Mouse (Mus musculus): ENCODE data around the gene Hdac9.
A peak's percentile ranks its signal among the peaks of the same experiment; 100 is the strongest.

Hdac9 gene

DNA sequence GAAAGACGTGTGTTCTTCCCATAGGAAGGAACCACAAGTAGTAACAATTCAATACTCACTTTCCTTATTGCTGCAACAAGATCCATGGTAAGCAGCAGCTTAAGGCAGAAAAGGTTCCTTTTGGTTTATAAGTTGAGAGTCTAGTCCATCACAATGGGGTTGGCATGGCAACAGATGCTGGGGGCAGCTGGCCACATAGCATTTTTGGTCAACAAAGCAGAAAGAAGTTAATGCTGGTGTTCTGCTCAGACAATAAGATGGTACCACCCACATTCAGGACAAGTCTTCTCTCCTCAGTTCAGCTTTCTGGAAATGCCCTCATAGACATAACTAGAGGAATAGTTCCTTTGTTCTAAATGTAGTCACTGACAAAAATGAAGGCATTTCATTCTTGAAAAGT, at the start of gene Hdac9:
Gene Hdac9 (minus strand): TSS at position 101 of the 400 bp plus-strand sequence.
- no peak for DNase-seq (ENCODE audit: low spot score)

DNA sequence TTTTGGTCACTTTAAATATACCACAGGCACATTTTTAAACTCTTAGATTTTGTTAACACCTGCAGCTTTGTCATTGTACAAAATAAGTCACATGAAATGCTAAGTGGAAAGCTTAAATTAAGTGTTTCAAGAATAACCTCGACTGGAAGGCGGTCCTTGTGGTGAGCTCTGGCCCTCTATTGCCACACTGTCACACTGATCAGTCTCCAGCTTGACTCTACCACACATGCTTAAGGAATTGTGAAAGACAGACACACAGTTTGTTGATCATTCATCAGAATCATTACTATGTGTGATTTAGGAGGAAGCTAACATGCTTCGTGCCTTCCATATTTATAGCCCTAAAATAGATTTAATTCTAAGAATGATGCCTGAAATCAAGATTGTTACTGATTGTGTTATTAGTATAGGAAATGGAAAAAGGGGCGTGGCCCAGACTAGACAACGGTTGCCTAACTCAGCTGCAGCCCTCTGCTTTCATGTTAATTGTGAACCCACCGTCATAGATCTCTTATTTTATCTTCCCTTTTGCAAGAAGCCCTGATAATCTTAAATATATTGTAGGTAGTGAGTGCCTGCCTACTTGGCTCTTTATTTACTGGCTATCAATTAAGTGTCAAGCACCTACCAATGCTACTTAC, 32.3 kb upstream of the Hdac9 start:
- DNase-seq (ENCODE audit: low spot score): no peak

DNA sequence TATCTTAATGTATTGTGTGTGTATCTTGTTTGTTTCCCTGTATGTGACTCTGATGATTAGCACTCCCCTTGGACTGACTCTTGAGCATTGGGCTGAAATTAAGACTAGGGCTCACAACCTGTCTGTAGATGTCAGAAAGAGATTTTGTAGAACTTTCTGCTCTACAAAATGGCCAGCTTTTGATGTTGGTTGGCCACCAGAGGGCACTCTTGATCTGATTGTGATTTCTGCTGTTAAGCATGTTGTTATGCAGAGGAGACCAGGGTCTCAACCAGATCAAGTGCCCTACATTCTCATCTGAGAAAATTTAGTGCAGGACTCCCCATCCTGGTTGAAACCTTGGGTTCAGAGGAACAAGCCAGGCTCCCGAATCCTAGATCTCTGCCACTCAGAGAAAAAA, 21.0 kb upstream of the Hdac9 start:
- DNase-seq (ENCODE audit: low spot score): no peak

DNA sequence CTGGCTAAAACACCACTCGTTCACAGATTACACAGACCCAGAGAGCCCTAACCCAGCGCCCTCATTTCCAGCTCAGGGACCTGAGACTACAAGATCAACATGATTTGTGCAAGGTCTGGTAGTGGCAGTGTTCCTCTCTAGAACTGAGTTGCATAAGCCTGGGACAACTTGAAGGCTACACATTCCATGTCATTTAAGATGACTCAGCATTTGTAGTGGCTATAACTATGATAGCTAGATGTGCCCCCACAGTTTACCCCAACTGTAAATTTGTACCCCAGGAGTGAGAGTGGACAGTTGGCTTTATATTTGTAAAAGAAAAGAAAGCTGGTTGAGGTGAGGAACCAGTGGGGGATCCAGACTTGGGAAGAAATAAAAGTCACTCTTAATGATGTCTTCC, 8.9 kb downstream of the Hdac9 start:
- no peak for DNase-seq (ENCODE audit: low spot score)

DNA sequence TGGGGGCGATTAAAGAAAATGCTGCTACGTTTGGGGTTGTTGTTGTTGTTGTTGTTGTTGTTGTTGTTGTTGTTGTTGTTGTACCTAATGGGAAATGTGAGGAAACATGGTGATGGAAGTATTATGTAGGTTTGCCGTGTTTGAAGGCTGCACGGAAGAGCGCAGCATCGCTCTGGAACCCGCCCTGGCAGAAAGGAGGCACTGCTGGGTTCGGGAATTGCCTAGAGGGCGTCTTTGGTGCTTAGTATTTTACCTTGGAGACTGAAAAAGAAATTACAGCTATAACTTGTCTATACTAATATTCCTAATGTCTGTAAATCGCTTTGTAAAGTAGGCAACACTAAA, 9.4 kb downstream of the Hdac9 start:
- no peak for DNase-seq (ENCODE audit: low spot score)

DNA sequence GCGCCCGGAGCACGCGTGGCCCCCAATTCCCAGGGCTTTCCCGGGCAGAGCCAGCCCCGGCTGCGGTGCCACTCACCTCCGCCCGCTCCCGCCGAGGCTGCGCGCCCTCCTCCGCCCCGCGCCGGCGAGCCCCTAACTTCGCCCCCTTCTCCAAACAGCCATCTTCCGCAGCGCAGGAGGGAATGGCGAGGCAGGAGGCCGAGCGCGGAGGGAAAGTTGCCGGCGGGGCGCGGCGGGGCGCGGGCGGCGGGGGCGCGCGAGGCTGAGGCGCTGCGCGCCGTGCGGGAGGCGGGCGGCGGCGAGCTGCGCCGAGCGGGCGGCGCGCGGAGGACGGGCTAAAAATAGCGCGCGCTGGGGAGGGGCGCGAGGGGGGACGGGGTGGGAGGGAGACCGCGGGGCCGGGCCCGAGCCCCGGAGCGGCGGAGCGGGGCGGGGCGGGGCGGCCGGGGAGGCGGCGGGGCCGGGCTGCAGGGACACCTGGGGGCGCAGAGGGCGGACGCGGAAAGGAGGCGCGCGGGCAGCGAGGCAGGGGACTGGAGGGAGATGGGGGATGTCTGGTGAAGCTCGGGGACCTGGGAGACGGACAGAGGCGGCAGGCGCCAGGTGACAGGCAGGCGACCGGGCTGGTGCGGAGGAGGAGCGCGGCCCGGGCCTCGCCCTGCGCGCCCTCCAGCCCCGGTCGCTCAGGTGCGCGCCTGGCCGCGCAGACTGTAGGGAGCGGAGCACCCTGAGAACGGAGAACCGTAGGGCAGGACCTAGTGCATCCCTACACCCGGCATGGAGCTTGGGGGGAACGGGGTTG, 10.0 kb downstream of the Hdac9 start:
- DNase-seq (ENCODE audit: low spot score): peak; percentile 18

DNA sequence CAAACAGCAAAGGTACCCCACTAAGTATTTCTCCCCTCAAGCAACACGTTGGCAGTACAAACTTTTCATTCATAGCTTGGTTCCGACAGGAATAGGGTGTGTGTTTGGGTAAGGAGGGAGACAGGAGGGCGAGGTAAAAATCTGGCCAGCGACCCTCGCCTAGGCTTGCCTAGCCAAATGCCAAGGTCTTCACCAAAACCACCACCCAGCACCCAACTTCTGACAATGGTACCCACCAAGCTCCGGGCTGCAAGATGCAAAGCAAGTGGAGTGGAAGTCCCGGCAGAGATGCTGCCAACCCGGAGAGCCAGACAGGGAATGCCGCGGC, 10.6 kb downstream of the Hdac9 start:
- no peak for DNase-seq (ENCODE audit: low spot score)

DNA sequence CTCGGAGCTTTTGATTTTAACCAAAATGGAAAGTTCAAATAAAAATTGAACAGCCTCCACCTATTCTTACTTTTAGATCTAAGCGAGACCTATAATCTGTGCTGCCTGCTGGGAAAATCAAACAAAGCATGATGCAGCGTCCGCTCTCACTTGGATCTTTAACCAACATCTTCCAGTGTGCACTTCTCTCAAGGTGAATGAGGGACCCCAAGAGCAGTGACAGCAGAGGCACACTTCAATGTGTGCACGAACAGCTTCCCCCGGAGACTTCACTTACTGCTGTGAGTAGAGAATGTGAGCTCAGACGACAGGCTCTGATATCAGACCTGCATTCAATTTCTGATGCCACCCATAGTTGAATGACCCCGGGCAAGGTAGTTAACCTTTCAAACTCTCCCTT, 16.7 kb downstream of the Hdac9 start:
- DNase-seq (ENCODE audit: low spot score): no peak

DNA sequence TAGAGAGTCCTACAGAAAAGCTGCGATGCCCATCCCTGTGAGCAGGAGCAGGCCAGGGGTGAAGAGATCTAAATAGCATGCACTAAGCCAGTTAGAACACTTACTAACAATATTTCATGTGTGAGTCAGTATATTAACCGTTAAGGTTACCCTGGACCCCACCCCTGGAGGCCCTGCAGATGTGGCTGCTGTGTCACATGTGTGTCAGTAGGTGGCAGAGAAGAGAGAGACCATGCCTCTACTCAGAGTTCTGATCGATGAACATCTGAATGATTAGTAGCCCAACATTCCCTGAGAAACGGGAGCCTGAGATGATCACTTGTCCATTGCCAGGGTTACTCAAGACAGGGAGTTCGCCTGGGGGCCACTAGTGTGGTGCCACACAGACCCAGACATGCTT, 22.0 kb downstream of the Hdac9 start:
- DNase-seq (ENCODE audit: low spot score): no peak

DNA sequence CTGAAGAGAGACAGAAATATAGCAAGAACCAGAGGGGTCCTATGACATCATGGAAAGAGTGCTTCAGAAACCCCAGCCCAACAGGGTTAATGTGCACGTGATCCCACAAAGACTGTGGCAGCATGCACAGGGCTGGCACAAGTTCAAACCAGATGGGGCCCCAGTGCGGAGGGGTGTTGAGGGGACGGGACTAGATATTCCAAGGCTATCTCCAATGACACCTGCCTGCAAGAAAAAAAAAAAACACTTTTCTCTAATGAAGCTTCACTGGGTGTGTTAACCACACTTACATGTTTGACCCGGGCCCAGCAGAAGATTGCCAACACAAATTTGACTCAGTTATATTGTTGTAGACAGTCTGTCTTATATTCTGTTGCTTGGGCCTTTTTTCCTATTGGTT, 28.2 kb downstream of the Hdac9 start:
- DNase-seq (ENCODE audit: low spot score): no peak

DNA sequence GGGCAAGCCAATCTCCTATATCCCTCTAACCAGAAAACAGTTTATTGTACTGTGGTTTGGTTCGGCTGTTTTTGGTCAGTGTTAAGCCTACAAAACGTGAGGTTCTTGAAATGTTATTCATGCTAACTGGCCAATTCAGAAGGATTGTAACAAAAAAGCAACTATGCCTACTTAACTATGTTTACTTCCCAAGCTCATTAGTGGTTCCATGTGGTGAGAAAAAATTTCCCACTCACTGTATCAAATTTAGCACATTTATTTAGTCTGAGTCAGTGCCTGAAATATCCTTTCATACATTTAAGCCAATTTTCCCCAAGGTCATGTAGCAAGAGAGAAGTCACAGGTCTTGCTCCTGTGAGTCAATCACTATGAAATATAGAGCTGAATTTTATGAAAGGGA, 42.0 kb downstream of the Hdac9 start:
- DNase-seq (ENCODE audit: low spot score): no peak

DNA sequence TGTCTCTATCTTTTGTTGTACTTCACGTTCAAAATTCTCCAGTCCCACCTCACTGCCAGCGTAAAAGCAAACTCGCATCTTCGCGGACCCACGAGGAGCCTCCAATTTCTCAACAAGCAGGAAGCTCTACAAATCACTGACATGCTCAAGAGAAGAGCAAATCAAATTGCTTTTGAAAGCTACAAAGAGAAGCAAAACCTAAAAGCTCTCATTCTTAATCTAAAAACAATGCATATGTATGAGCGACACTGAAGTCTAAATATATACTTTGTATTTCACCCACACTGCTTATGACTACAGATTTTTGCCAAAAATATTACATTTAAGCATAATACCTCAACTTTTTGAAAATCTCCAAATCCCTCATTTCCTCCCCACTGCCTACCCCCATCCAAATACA, 45.9 kb downstream of the Hdac9 start:
- no peak for DNase-seq (ENCODE audit: low spot score)

DNA sequence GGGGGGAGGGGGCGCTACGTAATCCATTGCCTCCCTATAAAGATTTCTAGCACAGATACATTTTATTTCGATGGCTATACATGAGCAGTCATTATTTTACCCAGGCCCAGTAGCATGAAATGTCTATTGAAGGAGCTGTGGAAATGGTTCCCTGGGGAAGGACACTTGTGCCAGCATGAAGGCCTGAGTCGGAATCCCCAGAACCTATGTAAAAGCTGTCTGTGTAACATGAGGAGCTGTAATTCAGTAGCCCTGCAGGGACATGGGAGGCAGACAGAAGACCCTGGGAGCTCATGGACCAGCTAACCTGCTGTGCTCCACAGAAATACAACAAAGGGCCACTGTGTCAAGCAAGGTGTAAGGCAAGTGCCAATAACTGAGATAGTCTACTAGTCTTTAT, 75.7 kb downstream of the Hdac9 start:
- DNase-seq (ENCODE audit: low spot score): no peak

DNA sequence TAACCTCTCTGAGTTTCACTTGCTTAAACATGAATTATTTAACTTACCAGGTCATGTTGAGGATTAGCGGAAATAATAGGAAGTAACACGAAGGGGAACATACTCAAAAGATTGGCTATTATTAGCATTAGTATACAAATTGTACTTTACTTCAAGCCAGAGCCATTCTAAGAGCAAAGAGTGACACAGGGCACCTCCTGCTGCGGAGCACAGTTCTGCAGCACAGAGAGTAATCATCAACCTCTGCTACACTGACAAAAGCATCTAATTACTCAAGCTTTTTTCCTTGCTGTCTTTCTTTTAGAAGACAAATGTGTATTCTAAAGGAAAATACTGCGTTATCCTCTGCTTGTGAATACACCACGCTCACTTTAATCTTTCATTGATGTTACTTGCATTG, 79.6 kb downstream of the Hdac9 start:
- DNase-seq (ENCODE audit: low spot score): no peak

DNA sequence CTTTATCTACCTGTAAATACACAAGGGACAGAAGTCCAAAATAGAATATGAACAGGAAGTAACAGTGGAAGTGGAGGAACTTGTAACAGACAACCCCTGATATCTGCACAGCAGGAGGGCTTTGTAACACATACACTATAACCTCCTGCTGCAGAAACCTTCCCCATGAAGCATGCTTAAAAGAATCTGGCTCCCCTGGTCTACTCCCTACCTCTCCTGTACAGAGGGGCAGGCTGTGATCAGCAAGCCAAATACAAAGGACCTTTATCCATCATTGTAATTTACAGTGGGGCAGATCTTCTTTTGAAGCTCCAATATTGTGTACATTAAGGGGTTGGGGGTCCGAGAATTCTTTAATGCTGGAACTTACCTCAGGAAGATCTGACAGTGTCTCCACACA, 80.0 kb downstream of the Hdac9 start:
- DNase-seq (ENCODE audit: low spot score): no peak

DNA sequence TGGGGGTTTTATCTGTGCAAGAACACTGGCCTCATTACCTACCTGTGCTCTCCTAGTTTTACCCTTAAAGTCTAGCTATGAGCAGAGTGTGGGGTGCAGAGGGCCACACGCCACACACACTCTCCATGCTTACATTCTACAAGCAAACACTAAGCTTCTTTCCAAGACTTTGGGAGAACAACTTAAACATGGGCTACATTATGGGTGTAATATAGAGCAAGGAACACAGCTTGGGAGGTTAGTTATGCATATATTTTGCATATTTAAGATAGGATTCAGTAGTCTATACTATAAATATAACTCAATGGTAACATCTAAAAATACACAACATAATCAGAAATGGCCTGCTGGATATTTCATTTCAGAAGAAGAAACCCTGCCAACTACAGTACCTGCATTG, 80.8 kb downstream of the Hdac9 start:
- DNase-seq (ENCODE audit: low spot score): no peak

DNA sequence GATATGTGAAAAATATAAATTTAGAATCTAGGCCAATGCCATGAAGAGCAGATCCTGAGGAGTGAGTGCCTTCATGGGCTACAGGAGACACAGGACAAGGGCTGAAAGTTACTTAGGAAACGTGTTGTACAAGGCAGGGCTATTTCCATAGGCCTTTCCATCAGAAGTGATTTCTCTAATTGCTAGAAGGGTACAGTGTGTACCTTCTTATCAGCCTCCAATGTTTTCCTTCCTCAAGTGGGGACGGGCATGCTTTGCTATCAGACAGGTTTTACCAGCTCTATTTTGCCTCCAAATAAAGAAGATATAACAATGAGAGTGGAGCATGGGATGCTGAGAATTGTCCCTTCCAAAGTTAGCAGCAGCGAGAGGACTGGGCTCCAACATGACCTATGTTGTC, 81.4 kb downstream of the Hdac9 start:
- no peak for DNase-seq (ENCODE audit: low spot score)

DNA sequence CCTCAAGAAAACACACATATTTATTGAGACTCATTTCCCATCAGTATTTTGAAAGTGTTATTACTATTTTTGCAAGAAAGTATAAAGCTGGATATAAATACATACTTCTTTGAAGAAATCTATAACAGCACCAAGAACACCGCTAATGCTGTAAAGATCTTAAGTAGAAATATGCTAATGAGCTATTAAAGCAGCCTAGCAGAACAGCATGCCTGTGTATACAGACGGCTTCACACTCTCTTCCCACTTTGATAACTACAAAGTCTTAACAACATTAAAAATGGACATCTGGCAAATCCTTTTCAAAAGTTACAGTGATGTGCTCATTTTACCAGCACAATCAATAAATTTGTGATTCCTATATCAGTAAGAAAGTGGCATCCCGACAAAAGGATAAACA, 88.2 kb downstream of the Hdac9 start:
- no peak for DNase-seq (ENCODE audit: low spot score)

DNA sequence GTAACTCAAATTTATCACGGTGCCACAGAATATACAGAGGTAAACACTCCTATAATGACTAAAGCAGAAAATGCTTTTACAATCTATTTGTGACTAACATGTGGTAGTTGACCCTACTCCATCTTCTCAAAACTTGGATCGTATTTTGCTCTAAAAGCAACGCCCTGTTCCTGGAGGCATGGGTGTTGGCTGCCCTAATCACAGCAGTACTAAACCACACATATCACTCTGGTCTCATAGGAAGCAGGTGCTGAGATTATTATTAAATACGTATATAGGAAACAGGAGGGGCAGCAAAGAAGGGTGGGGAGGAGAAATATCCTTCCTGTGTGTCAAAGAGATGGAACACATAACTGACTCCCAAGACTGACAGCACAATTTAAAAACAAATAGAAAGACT, 90.0 kb downstream of the Hdac9 start:
- no peak for DNase-seq (ENCODE audit: low spot score)

DNA sequence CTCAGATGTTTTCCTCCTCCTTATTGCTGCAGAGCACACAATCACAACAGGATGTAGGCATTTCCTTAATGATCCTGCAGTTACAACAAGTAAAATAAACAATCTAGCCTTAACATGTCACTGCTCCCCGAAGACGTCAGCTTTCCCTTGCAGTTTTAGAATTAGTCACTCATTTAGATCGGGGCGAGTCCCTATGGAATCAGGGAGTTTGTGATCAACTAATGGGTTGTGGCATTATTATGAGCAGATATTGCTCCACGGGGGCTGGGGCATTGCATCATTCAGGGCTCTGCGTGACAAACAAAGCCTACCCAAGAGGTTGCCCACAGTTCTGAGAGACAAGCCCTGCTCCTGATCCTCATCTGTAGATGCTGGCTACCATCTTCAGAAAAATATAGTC, 96.7 kb downstream of the Hdac9 start:
- DNase-seq (ENCODE audit: low spot score): no peak

DNA sequence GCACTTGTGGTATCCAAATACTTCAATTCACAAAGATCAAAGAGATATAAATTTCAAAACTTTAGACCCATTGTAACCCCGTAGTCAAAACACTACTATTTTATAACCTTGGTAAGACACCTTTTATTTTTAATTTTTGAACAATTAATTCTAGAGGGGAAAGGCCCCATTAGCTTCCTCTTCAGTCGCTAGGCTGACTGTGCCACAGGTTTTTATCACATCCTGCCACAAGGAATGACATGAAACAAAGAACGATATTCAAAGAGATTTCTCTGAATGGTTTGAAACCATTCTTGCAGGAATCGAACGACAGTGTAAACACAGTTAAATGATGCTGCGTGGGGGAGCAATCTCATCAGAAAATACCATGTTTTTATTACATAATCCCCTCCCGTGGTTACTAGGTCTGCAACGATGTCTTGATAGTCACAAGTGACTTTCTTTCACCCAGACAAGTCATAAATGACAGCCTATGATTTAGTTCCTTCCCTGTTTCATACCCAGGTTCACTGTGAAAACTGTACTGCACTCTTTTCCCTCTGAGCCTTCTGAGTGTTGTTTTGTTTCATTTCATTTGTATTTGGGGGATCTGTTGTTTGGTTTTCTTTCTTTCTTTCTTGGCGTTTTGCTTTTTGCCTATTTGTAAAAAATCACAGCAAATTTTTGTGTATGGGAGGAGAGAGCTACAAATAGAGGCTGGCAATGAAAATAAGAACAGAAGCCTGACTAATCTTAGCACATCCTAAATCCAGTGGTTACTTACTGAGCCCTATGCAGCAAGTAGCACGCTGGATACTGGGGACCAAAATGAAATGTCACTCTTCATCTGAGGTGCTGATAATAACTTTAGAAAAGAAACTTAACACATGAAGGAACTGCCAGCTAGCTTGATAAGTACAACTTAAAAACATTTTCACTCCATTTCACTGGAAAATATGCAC, 105.0 kb downstream of the Hdac9 start:
- DNase-seq (ENCODE audit: low spot score): no peak

DNA sequence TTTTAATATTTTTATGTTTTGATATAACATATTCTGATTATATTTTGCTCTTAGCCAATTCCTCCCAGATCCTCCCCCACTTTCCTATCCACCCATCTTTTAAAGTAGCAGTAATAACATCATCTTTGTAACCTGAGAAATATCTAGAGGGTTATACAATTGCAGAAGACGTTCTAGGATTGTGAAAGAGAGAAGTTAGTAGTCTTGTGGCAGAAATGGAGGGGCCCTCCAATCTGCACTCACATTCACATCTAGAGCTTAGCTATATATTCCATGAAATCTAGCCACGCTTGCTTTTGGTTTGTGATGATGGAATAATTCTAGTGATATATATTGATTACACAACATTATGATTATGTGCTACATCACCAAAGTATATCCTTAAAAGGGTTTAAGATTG, 106.7 kb downstream of the Hdac9 start:
- DNase-seq (ENCODE audit: low spot score): no peak

DNA sequence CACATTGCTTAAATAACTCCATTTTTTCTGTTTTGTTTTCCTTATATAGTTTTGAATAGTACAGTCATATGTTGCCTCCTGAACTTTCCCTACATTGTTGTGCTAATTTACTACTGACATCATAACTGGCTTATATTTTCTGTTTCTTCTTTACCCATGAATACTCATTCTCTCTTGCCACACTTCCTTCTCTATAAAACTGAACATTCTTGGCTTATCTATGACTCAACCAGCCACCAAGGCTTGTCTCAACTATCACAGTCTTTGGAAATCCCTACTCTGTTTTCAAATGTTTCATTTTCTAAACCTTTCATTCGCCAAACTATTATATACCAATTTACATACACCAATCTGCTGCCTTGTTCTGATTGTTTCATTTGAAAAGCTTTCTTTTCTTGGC, 108.7 kb downstream of the Hdac9 start:
- DNase-seq (ENCODE audit: low spot score): no peak

Data from testis, postnatal 14 days (tissue).